Mouse (Mus musculus): ENCODE data around the gene Marf1. TPM values are rescaled to one million over a fixed set of nuclear protein-coding genes. Genes with fewer than 3 reads are reported as not detected.

Marf1 gene
- polyA plus RNA-seq, 1 experiment from 2014 or later: 17.1 TPM

- DNase-seq (ENCODE audit: low spot score) (no peak), ATAC-seq (no peak)
- no peaks in the 10 kb centered on the region for H3K4me1 ChIP-seq (ENCODE audit: control insufficient read depth, insufficient read depth, low read length)
- no peak overlapping the region for H3K4me3 ChIP-seq (ENCODE audit: low read depth, low read length)
- no peak overlapping the region for H3K4me2 ChIP-seq (ENCODE audit: low read length)
- H3K27me3 ChIP-seq (replicated peaks; ENCODE audit: control insufficient read depth, insufficient read depth, low read length): no peaks in the 10 kb centered on the region
- H3K36me3 ChIP-seq (ENCODE audit: control insufficient read depth, insufficient read depth, low read length): peaks cover 99% of the 10 kb centered on the region
- no peaks in the 10 kb centered on the region for H3K9me3 ChIP-seq (replicated peaks; ENCODE audit: control insufficient read depth, low read length)
- H3K9ac ChIP-seq (ENCODE audit: low read length): no peak overlapping the region
- H3K27ac ChIP-seq (ENCODE audit: low read depth, low read length): no peak overlapping the region
Observed at GRCm38 (mm10) chr16:14128977-14129376, 34.2 kb downstream of the Marf1 start.

- H3K9ac ChIP-seq (ENCODE audit: low read length): no peak overlapping the region
- H3K27ac ChIP-seq (ENCODE audit: low read depth, low read length): no peak overlapping the region
- H3K4me1 ChIP-seq (ENCODE audit: control insufficient read depth, insufficient read depth, low read length): no peaks in the 10 kb centered on the region
- H3K4me2 ChIP-seq (ENCODE audit: low read length): no peak overlapping the region
- 96% methylated on average over 1 of the region's 1 CpGs for WGBS
- peaks cover 100% of the 10 kb centered on the region for H3K36me3 ChIP-seq (ENCODE audit: control insufficient read depth, insufficient read depth, low read length)
- H3K9me3 ChIP-seq (replicated peaks; ENCODE audit: control insufficient read depth, low read length): no peaks in the 10 kb centered on the region
- no peak overlapping the region for H3K4me3 ChIP-seq (ENCODE audit: low read depth, low read length)
- H3K27me3 ChIP-seq (replicated peaks; ENCODE audit: control insufficient read depth, insufficient read depth, low read length): no peaks in the 10 kb centered on the region
- DNase-seq (ENCODE audit: low spot score) (no peak), ATAC-seq (no peak)
Observed at GRCm38 (mm10) chr16:14125253-14125652, 37.9 kb downstream of the Marf1 start.

- DNase-seq (ENCODE audit: low spot score) (no peak), ATAC-seq (no peak)
- Histone ChIP-seq H3K4me1 (ENCODE audit: control insufficient read depth, insufficient read depth, low read length) (no peaks in the 10 kb centered on the region), H3K9me3 (replicated peaks; ENCODE audit: control insufficient read depth, low read length) (no peaks in the 10 kb centered on the region), H3K4me2 (ENCODE audit: low read length) (no peak overlapping the region), H3K36me3 (ENCODE audit: control insufficient read depth, insufficient read depth, low read length) (peaks cover 98% of the 10 kb centered on the region), H3K9ac (ENCODE audit: low read length) (no peak overlapping the region), H3K27me3 (replicated peaks; ENCODE audit: control insufficient read depth, insufficient read depth, low read length) (no peaks in the 10 kb centered on the region), H3K4me3 (ENCODE audit: low read depth, low read length) (no peak overlapping the region), H3K27ac (ENCODE audit: low read depth, low read length) (no peak overlapping the region)
- WGBS: 96% methylated on average over 7 of the region's 7 CpGs
Observed at GRCm38 (mm10) chr16:14124709-14125108, 38.4 kb downstream of the Marf1 start.

GRCm38 (mm10) chr16:14123901-14124300, 39.2 kb downstream of the Marf1 start:
- ATAC-seq: no peak
- DNase-seq (ENCODE audit: low spot score): no peak
- Histone ChIP-seq H3K9ac (ENCODE audit: low read length) (no peak overlapping the region), H3K9me3 (replicated peaks; ENCODE audit: control insufficient read depth, low read length) (no peaks in the 10 kb centered on the region), H3K27ac (ENCODE audit: low read depth, low read length) (no peak overlapping the region), H3K4me3 (ENCODE audit: low read depth, low read length) (no peak overlapping the region), H3K4me1 (ENCODE audit: control insufficient read depth, insufficient read depth, low read length) (no peaks in the 10 kb centered on the region), H3K27me3 (replicated peaks; ENCODE audit: control insufficient read depth, insufficient read depth, low read length) (no peaks in the 10 kb centered on the region), H3K4me2 (ENCODE audit: low read length) (no peak overlapping the region), H3K36me3 (ENCODE audit: control insufficient read depth, insufficient read depth, low read length) (peaks cover 93% of the 10 kb centered on the region)
- WGBS: 89% methylated on average over 2 of the region's 2 CpGs

GRCm38 (mm10) chr16:14122586-14122985, 40.6 kb downstream of the Marf1 start:
- Histone ChIP-seq H3K27me3 (replicated peaks; ENCODE audit: control insufficient read depth, insufficient read depth, low read length) (no peaks in the 10 kb centered on the region), H3K36me3 (ENCODE audit: control insufficient read depth, insufficient read depth, low read length) (peaks cover 84% of the 10 kb centered on the region), H3K9me3 (replicated peaks; ENCODE audit: control insufficient read depth, low read length) (no peaks in the 10 kb centered on the region), H3K4me2 (ENCODE audit: low read length) (no peak overlapping the region), H3K4me1 (ENCODE audit: control insufficient read depth, insufficient read depth, low read length) (no peaks in the 10 kb centered on the region), H3K27ac (ENCODE audit: low read depth, low read length) (no peak overlapping the region), H3K4me3 (ENCODE audit: low read depth, low read length) (no peak overlapping the region), H3K9ac (ENCODE audit: low read length) (no peak overlapping the region)
- ATAC-seq (no peak), DNase-seq (ENCODE audit: low spot score) (no peak)

GRCm38 (mm10) chr16:14121563-14121962, 41.6 kb downstream of the Marf1 start:
- Histone ChIP-seq H3K9me3 (replicated peaks; ENCODE audit: control insufficient read depth, low read length) (no peaks in the 10 kb centered on the region), H3K4me3 (ENCODE audit: low read depth, low read length) (no peak overlapping the region), H3K4me2 (ENCODE audit: low read length) (no peak overlapping the region), H3K36me3 (ENCODE audit: control insufficient read depth, insufficient read depth, low read length) (peaks cover 83% of the 10 kb centered on the region), H3K9ac (ENCODE audit: low read length) (no peak overlapping the region), H3K4me1 (ENCODE audit: control insufficient read depth, insufficient read depth, low read length) (no peaks in the 10 kb centered on the region), H3K27ac (ENCODE audit: low read depth, low read length) (no peak overlapping the region), H3K27me3 (replicated peaks; ENCODE audit: control insufficient read depth, insufficient read depth, low read length) (no peaks in the 10 kb centered on the region)
- ATAC-seq: no peak
- WGBS: 93% methylated on average over 7 of the region's 7 CpGs
- no peak for DNase-seq (ENCODE audit: low spot score)

GRCm38 (mm10) chr16:14120941-14121340, 42.2 kb downstream of the Marf1 start:
- no peak overlapping the region for H3K4me3 ChIP-seq (ENCODE audit: low read depth, low read length)
- H3K27me3 ChIP-seq (replicated peaks; ENCODE audit: control insufficient read depth, insufficient read depth, low read length): no peaks in the 10 kb centered on the region
- no peak overlapping the region for H3K9ac ChIP-seq (ENCODE audit: low read length)
- peaks cover 80% of the 10 kb centered on the region for H3K36me3 ChIP-seq (ENCODE audit: control insufficient read depth, insufficient read depth, low read length)
- ATAC-seq (no peak), DNase-seq (ENCODE audit: low spot score) (no peak)
- no peaks in the 10 kb centered on the region for H3K4me1 ChIP-seq (ENCODE audit: control insufficient read depth, insufficient read depth, low read length)
- H3K27ac ChIP-seq (ENCODE audit: low read depth, low read length): no peak overlapping the region
- 95% methylated on average over 5 of the region's 5 CpGs for WGBS
- H3K9me3 ChIP-seq (replicated peaks; ENCODE audit: control insufficient read depth, low read length): no peaks in the 10 kb centered on the region
- H3K4me2 ChIP-seq (ENCODE audit: low read length): no peak overlapping the region

- Histone ChIP-seq H3K4me1 (ENCODE audit: control insufficient read depth, insufficient read depth, low read length) (no peaks in the 10 kb centered on the region), H3K4me3 (ENCODE audit: low read depth, low read length) (no peak overlapping the region), H3K27ac (ENCODE audit: low read depth, low read length) (no peak overlapping the region), H3K9ac (ENCODE audit: low read length) (no peak overlapping the region), H3K9me3 (replicated peaks; ENCODE audit: control insufficient read depth, low read length) (no peaks in the 10 kb centered on the region), H3K36me3 (ENCODE audit: control insufficient read depth, insufficient read depth, low read length) (peaks cover 70% of the 10 kb centered on the region), H3K27me3 (replicated peaks; ENCODE audit: control insufficient read depth, insufficient read depth, low read length) (no peaks in the 10 kb centered on the region), H3K4me2 (ENCODE audit: low read length) (no peak overlapping the region)
- no peak for ATAC-seq
- 92% methylated on average over 2 of the region's 2 CpGs for WGBS
- no peak for DNase-seq (ENCODE audit: low spot score)
Observed at GRCm38 (mm10) chr16:14117299-14117698, 45.9 kb downstream of the Marf1 start.

GRCm38 (mm10) chr16:14112742-14113141, 50.4 kb downstream of the Marf1 start:
- no peak for ATAC-seq
- Histone ChIP-seq H3K27ac (ENCODE audit: low read depth, low read length) (no peak overlapping the region), H3K36me3 (ENCODE audit: control insufficient read depth, insufficient read depth, low read length) (peaks cover 78% of the 10 kb centered on the region), H3K9ac (ENCODE audit: low read length) (no peak overlapping the region), H3K9me3 (replicated peaks; ENCODE audit: control insufficient read depth, low read length) (no peaks in the 10 kb centered on the region), H3K4me3 (ENCODE audit: low read depth, low read length) (no peak overlapping the region), H3K4me1 (ENCODE audit: control insufficient read depth, insufficient read depth, low read length) (no peaks in the 10 kb centered on the region), H3K4me2 (ENCODE audit: low read length) (no peak overlapping the region), H3K27me3 (replicated peaks; ENCODE audit: control insufficient read depth, insufficient read depth, low read length) (no peaks in the 10 kb centered on the region)
- no peak for DNase-seq (ENCODE audit: low spot score)
- 93% methylated on average over 3 of the region's 3 CpGs for WGBS

Data from forebrain, embryonic 14.5 days (tissue).